Mouse (Mus musculus) hindbrain, postnatal 0 days (tissue): ENCODE results near the gene Olfr819. TPM values are rescaled to one million over a fixed set of nuclear protein-coding genes. Genes with fewer than 3 reads are reported as not detected.

ENCODE experiments used
- ATAC-seq: fragments of 200-750 bp; cut with Nextera tagmentation; 2 replicates; pipeline ENCODE4 v1.8.0; 2017; ENCODE audit warnings: mild to moderate bottlenecking, moderate TSS enrichment, moderate library complexity
- DNase-seq: peaks from one replicate; pipeline ENCODE4 v3.0.0-alpha.2; 2015; ENCODE audit warnings: low spot score
- H3K27ac ChIP-seq: fragments of 300-500 bp; sonication (generic); 2 replicates; pipeline ENCODE4 v1.5.1; 2014; ENCODE audit warnings: mild to moderate bottlenecking
- H3K27me3 ChIP-seq: fragments of 300-500 bp; sonication (generic); 2 replicates; pipeline ENCODE4 v1.6.1; 2014; ENCODE audit warnings: low read length, mixed read lengths; ENCODE audit not compliant: insufficient read depth
- H3K36me3 ChIP-seq: fragments of 300-500 bp; sonication (generic); 2 replicates; pipeline ENCODE4 v1.6.1; 2014; ENCODE audit warnings: low read length, mixed read lengths; ENCODE audit not compliant: insufficient read depth
- H3K4me1 ChIP-seq: fragments of 300-500 bp; sonication (generic); 2 replicates; pipeline ENCODE4 v1.6.1; 2014; ENCODE audit warnings: antibody characterized with exemption, low read length, mixed read lengths; ENCODE audit not compliant: insufficient read depth
- H3K4me2 ChIP-seq: fragments of 300-500 bp; sonication (generic); 2 replicates; pipeline ENCODE4 v1.6.1; 2014; ENCODE audit warnings: low read depth, mild to moderate bottlenecking, low read length, moderate library complexity, mixed read lengths
- H3K4me3 ChIP-seq: fragments of 300-500 bp; sonication (generic); 2 replicates; pipeline ENCODE4 v1.5.1; 2014; ENCODE audit warnings: low read length
- H3K9ac ChIP-seq: fragments of 300-500 bp; sonication (generic); replicated peaks from 2 replicates; pipeline ENCODE4 v1.6.1; 2014; ENCODE audit warnings: mild to moderate bottlenecking, low read length, moderate library complexity, mixed read lengths
- H3K9me3 ChIP-seq: fragments of 300-500 bp; sonication (generic); 2 replicates; pipeline ENCODE4 v1.6.1; 2016; ENCODE audit warnings: low read length, mixed read lengths
- CTCF ChIP-seq: IDR thresholded peaks from 2 replicates; pipeline ENCODE4 v1.5.1; 2016; ENCODE audit warnings: antibody characterized with exemption, control low read depth, low read depth
- WGBS: fragments of 180-500 bp; shearing (Covaris S2); extraction: QIAGEN DNeasy Blood & Tissue Kit; methylation state at CpG from one replicate; pipeline ENCODE4 v1.1.7; 2014; 5-methylcytosine and 5-hydroxymethylcytosine counted together
- polyA plus RNA-seq: library from polyadenylated mRNA; unstranded; fragments of >200 nt; fragmentation: Nextera tagmentation; extraction: Ambion mirVana; gene quantifications from 2 replicates; pipeline ENCODE4 v1.2.1, GENCODE M21; 2015
- total RNA-seq: library from RNA; depleted of rRNA; stranded (reverse); fragments of >200 nt; gene quantifications from 2 replicates; pipeline ENCODE4 v1.2.3, GENCODE M21; 2014; rRNA removed

Olfr819 gene
- total and polyA plus RNA-seq, 2 experiments from 2014 or later: not detected

- no peak for ATAC-seq
- Histone ChIP-seq H3K9ac (no peak within 1 kb of the TSS), H3K27ac (no peak within 1 kb of the TSS), H3K27me3 (no peaks in the 10 kb centered on the region), H3K4me3 (no peak within 1 kb of the TSS), H3K36me3 (no peaks in the 10 kb centered on the region), H3K9me3 (no peaks in the 10 kb centered on the region), H3K4me2 (no peak within 1 kb of the TSS), H3K4me1 (no peaks in the 10 kb centered on the region)
- WGBS: 92% methylated on average over 2 of the region's 2 CpGs
- TF ChIP-seq CTCF: no peak
- no peak for DNase-seq
Measured at GRCm38 (mm10) chr10:129949000-129949399, 18.1 kb downstream of the Olfr819 start, which contains the start of gene Olfr818. Olfr818 (minus strand) TSS chr10:129949100.

GRCm38 (mm10) chr10:129915497-129915896, 51.6 kb downstream of the Olfr819 start, which contains the start of gene Olfr816:
Olfr816 (minus strand) TSS chr10:129915597.
- no peaks in the 10 kb centered on the region for H3K36me3 ChIP-seq
- H3K9ac ChIP-seq: no peak within 1 kb of the TSS
- H3K4me1 ChIP-seq: no peaks in the 10 kb centered on the region
- H3K27ac ChIP-seq: no peak within 1 kb of the TSS
- H3K9me3 ChIP-seq: no peaks in the 10 kb centered on the region
- H3K4me3 ChIP-seq: no peak within 1 kb of the TSS
- H3K27me3 ChIP-seq: no peaks in the 10 kb centered on the region
- no peak for DNase-seq
- no peak for ATAC-seq
- no peak within 1 kb of the TSS for H3K4me2 ChIP-seq
- TF ChIP-seq CTCF: no peak
- 71% methylated on average over 1 of the region's 1 CpGs for WGBS

Other genes starting within 250 kb of the Olfr819 start
- not detected in 2 replicates for gene Olfr805, start 237.9 kb downstream of the Olfr819 start, total RNA-seq
- not detected in 2 replicates for gene Olfr805, start 237.9 kb downstream of the Olfr819 start, polyA plus RNA-seq
- gene Olfr806, start 225.3 kb downstream of the Olfr819 start, total RNA-seq: not detected in 2 replicates
- gene Olfr806, start 225.3 kb downstream of the Olfr819 start, polyA plus RNA-seq: not detected in 2 replicates
- not detected in 2 replicates for gene Olfr807, start 209.5 kb downstream of the Olfr819 start, total RNA-seq
- gene Olfr807, start 209.5 kb downstream of the Olfr819 start, polyA plus RNA-seq: not detected in 2 replicates
- not detected in 2 replicates for gene Olfr808, start 201.8 kb downstream of the Olfr819 start, total RNA-seq
- gene Olfr808, start 201.8 kb downstream of the Olfr819 start, polyA plus RNA-seq: not detected in 2 replicates
- not detected in 2 replicates for gene Olfr809, start 192.6 kb downstream of the Olfr819 start, total RNA-seq
- gene Olfr809, start 192.6 kb downstream of the Olfr819 start, polyA plus RNA-seq: not detected in 2 replicates
- not detected in 2 replicates for gene Olfr810, start 172.3 kb downstream of the Olfr819 start, total RNA-seq
- not detected in 2 replicates for gene Olfr810, start 172.3 kb downstream of the Olfr819 start, polyA plus RNA-seq
- not detected in 2 replicates for gene Olfr811, start 162.9 kb downstream of the Olfr819 start, total RNA-seq
- gene Olfr811, start 162.9 kb downstream of the Olfr819 start, polyA plus RNA-seq: not detected in 2 replicates
- not detected in 2 replicates for gene Olfr812, start 121.2 kb downstream of the Olfr819 start, total RNA-seq
- gene Olfr812, start 121.2 kb downstream of the Olfr819 start, polyA plus RNA-seq: not detected in 2 replicates
- gene Olfr813, start 111.9 kb downstream of the Olfr819 start, total RNA-seq: not detected in 2 replicates
- gene Olfr813, start 111.9 kb downstream of the Olfr819 start, polyA plus RNA-seq: not detected in 2 replicates
- not detected in 2 replicates for gene Olfr814, start 87.4 kb downstream of the Olfr819 start, total RNA-seq
- not detected in 2 replicates for gene Olfr814, start 87.4 kb downstream of the Olfr819 start, polyA plus RNA-seq
- not detected in 2 replicates for gene Olfr815, start 61.4 kb downstream of the Olfr819 start, total RNA-seq
- gene Olfr815, start 61.4 kb downstream of the Olfr819 start, polyA plus RNA-seq: not detected in 2 replicates
- gene Olfr816, start 51.7 kb downstream of the Olfr819 start, total RNA-seq: not detected in 2 replicates
- gene Olfr816, start 51.7 kb downstream of the Olfr819 start, polyA plus RNA-seq: not detected in 2 replicates
- gene Olfr818, start 18.2 kb downstream of the Olfr819 start, total RNA-seq: not detected in 2 replicates
- not detected in 2 replicates for gene Olfr818, start 18.2 kb downstream of the Olfr819 start, polyA plus RNA-seq
- gene Olfr247, start 8.9 kb upstream of the Olfr819 start, total RNA-seq: not detected in 2 replicates
- not detected in 2 replicates for gene Olfr247, start 8.9 kb upstream of the Olfr819 start, polyA plus RNA-seq
- not detected in 2 replicates for gene Gm10310, start 17.8 kb upstream of the Olfr819 start, total RNA-seq
- gene Gm10310, start 17.8 kb upstream of the Olfr819 start, polyA plus RNA-seq: not detected in 2 replicates
- gene Olfr820, start 45.4 kb upstream of the Olfr819 start, total RNA-seq: not detected in 2 replicates
- not detected in 2 replicates for gene Olfr820, start 45.4 kb upstream of the Olfr819 start, polyA plus RNA-seq
- not detected in 2 replicates for gene Olfr821, start 63.1 kb upstream of the Olfr819 start, total RNA-seq
- not detected in 2 replicates for gene Olfr821, start 63.1 kb upstream of the Olfr819 start, polyA plus RNA-seq
- gene Olfr822, start 103.9 kb upstream of the Olfr819 start, total RNA-seq: not detected in 2 replicates
- not detected in 2 replicates for gene Olfr822, start 103.9 kb upstream of the Olfr819 start, polyA plus RNA-seq
- gene Olfr823, start 148.1 kb upstream of the Olfr819 start, total RNA-seq: not detected in 2 replicates
- gene Olfr823, start 148.1 kb upstream of the Olfr819 start, polyA plus RNA-seq: not detected in 2 replicates
- gene Olfr824, start 162.7 kb upstream of the Olfr819 start, total RNA-seq: not detected in 2 replicates
- gene Olfr824, start 162.7 kb upstream of the Olfr819 start, polyA plus RNA-seq: not detected in 2 replicates
- gene Olfr825, start 199.5 kb upstream of the Olfr819 start, total RNA-seq: not detected in 2 replicates
- not detected in 2 replicates for gene Olfr825, start 199.5 kb upstream of the Olfr819 start, polyA plus RNA-seq
- not detected in 2 replicates for gene Olfr826, start 216.9 kb upstream of the Olfr819 start, total RNA-seq
- gene Olfr826, start 216.9 kb upstream of the Olfr819 start, polyA plus RNA-seq: not detected in 2 replicates
- not detected in 2 replicates for gene Olfr827, start 247.1 kb upstream of the Olfr819 start, total RNA-seq
- not detected in 2 replicates for gene Olfr827, start 247.1 kb upstream of the Olfr819 start, polyA plus RNA-seq